Mouse (Mus musculus): ENCODE measurements around the gene Padi1.

DNA sequence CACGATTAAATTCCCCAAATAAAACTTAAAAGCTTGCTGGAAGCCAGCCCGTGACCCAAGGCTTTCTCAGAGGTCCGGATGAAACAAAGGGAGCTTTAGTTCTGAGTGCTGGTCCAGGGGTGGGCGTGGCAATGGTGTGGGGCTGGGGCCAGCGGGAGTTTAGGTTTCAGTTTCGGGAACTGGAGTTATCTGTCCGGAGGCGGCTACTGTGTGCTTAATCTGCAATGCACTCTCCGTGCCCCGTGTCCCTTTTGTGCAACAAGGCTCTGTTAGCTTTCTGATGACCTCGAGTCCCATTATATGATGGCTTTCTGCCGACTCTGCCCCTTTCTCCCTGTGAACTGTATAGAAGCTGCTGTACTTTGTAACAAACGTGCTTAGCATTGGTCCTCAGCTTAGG is 75.1 kb downstream of the Padi1 start:
- TF ChIP-seq CTCF (IDR thresholded peaks at IDR 0.05; ENCODE audit: low read depth, low read length) (no peak), TAL1 (conservative IDR thresholded peaks at IDR 0.05; ENCODE audit: low read depth, low read length) (no peak)

All from G1E (cell line).